Mouse (Mus musculus) kidney, postnatal 25 days (tissue): ENCODE results near the gene Klra1.
"Not testable (repeated sequence)": the region's sequence is repeated elsewhere in the genome, so short reads cannot be mapped to it uniquely, and the experiment has no call there.

Source experiments
- DNase-seq, 2 experiments: peaks; one replicate each; pipeline ENCODE4 v3.0.0; 2021; ENCODE audit warnings: mixed read lengths in 2 of 2

The Klra1 gene

DNA sequence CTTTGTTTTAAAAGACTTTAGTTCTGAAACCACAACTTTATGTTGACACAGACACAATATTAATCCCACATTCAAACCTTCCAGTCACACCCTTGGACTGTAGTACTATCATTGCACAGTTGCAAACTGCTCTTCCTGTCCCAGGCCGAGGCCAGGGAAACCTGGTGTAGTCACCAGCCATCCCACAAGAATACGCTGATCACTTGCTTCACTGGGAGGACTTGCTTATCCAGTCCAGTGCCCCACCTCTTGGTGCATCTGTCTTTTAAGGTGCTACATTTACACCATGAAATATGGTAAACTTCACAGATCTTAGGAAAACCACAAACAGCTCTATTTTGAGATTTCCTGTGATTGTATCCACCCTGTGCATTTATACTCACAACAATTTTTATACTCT, at the start of gene Klra1:
TSS of gene Klra1 (minus strand) at position 125 of the 400 bp plus-strand sequence.
- no peak for DNase-seq

- DNase-seq: no peak
These were observed 42.8 kb upstream of the Klra1 start for GRCm38 (mm10) chr6:130429511-130429910.

- DNase-seq: no peak
These were observed 32.5 kb upstream of the Klra1 start for GRCm38 (mm10) chr6:130419158-130419557.

DNA sequence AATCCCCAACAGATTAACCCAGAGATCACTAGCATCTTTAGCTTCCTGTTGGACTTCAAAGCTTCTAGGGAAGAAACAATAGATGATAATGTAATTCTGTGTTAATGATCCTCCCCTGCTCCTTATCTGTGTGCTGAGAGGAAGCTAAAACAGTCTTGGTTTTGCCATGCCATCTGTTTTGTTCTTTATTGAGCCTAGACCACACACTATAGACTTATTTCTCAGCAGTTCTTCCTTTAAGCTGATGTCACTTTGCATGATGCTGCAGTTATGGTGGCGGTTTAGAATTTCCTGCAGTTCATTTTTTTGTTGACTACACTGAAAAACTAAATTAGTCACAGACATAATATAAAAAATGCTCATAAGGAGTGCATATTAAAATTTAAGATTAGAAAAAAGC, 18.2 kb upstream of the Klra1 start:
- DNase-seq: no peak

GRCm38 (mm10) chr6:130385803-130386202, 871 bp downstream of the Klra1 start:
- DNase-seq: no peak

DNA sequence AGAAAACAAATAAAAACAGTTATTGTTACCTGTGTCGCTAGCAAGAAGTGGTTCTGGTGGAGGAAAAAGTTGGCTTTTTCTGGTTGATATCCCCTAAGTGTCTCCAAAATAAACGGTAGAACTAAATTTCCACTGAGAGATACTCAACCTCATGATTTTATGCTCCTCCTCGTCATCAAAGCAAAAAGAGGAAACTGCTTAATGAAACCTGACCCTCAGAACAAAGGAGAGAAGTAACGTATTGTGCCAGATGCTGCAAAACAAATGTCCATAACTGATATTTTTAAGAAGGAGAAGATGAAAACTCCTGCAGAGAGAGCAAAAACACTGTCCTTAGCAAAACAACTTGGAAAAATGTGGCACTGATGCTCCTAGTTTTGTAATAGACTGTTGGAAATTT, 4.3 kb downstream of the Klra1 start:
- DNase-seq: no peak

DNA sequence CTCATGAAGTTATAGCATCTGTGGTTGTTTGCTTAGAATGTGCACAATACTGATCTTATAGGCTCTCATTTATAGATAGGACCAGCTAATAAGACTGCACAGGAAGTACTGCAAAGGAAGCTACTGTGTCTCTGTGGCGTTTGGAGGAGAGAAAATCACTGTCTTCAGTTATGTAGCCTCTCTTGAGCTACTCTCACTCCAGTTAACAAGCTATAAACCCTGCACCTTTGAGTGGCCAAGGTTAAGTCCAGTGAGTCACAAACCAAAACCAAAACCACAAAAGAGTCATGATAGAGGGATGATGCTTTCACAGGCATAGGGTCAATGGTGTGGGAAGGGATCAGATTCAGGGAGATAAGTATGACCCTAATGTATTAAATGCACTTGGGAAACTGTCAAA, 41.3 kb downstream of the Klra1 start:
- not testable (repeated sequence) for DNase-seq

DNA sequence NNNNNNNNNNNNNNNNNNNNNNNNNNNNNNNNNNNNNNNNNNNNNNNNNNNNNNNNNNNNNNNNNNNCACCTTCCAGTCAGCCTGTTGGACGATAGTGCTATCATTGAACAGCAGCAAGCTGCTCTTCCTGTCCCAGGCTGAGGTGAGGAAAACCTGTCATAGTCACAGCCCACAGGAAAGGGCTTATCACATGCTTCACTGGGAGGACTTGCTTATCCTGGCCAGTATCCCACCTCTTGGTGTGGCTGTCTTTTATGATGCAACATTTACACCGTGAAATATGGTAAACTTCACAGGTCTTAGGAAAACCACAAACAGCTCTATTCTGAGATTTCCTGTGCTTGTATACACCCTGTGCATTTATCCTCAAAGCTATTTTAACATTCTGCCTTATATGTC, 44.7 kb downstream of the Klra1 start:
- DNase-seq: not testable (repeated sequence)

GRCm38 (mm10) chr6:130337411-130337810, 49.3 kb downstream of the Klra1 start, which contains the start of gene Klra3:
Gene Klra3 (minus strand): TSS chr6:130337574.
- DNase-seq: no peak
